Mouse (Mus musculus) stomach, postnatal 0 days (tissue): ENCODE measurements at regions not wholly inside any gene's neighbourhood (a gene's known extent, or its start where the extent isn't known, plus 50 kb on each side); places are given as distances from the start of the nearest gene placed in this dataset.

Source experiments
- CTCF ChIP-seq: IDR thresholded peaks from 2 replicates; pipeline ENCODE4 v1.5.1; 2016; ENCODE audit warnings: antibody characterized with exemption, low read depth, mild to moderate bottlenecking, moderate library complexity
- EP300 ChIP-seq: optimal IDR thresholded peaks from 2 replicates; pipeline ENCODE3; 2016; ENCODE audit warnings: antibody characterized with exemption

DNA sequence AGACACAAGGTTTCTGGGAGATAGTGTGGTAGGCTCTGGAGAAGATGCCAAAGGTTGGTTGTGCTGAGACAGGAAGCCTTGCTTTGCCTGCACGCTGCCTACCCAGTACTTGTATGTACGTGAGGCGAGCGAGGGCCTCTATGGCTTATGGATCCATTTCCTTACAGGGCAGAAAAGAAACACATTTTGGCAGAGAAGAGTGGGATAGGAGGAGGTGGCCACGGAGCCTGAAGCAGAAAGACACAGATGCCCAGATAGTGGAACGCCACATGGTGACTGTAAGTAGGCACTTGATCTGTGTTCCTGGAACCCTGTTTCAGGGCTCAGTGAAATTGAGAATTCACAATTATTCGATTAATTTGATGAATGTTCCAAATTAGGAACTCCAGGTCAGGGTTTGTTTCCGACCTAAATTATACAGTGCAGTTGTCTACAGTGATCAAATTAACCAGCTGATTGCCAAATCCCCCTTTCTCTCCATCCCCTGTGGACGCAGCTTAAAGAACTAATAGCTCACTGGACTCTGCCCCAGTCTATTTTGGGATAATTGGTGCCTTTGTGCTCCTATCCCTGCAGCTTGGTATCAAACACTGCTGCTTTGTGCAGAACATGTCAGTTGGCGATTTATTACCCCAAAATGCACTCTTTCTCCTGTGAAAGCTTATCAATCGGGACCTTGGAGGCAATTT is 187.6 kb downstream of the Sox2 start:
- no peak for TF ChIP-seq CTCF
- no peak for TF ChIP-seq EP300
